Mouse (Mus musculus) frontal cortex, postnatal 36 days (tissue): ENCODE results near the gene Ptprn2.

Source experiments
- DNase-seq, 2 experiments: peaks; one replicate each; pipeline ENCODE4 v3.0.0; 2022; ENCODE audit warnings: low spot score in 2 of 2

Gene Ptprn2

DNA sequence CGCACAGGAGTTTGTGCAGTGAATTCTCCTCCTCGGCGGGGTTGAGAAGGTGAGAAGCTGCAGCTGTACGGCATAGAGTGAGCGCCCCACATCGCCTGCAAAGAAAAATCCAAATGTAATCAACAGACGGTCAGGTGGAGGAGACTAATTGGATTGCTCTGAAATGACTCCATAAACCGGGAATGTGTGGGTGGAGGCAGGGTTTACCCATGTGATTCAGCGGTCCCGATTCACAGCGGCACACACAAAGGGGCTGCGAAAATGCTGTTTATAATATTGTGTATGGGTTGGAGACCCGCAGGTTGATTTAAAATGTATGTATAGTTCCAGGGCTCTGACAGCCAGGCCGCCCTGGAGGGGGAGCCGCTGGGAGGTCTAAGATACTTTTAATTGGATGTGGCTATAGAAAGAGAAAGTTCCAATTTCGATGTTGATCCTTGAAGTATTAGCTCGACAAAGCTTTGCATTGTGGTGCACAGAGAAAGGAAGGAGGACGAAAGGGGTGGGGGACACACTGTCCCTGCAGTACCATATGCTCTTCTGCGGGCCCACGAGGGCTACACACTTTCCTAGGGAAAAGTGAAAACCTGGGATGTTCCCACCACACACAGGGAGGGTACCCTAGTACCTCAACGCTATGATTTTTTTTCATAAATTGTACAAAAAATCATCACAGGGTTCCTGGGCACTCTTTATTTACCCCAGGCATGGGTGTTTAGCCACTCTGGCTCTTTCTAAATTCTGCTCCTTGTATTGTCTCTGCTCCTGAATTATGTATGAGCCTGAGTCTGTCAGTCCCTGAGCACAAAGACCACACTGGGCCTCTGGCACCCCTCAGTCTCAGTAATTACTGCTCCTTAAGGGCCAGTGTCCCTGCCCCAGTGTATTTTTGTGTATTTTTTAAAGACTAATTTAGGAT, 568.6 kb downstream of the Ptprn2 start:
- peak; percentile 26 to 40 for DNase-seq

DNA sequence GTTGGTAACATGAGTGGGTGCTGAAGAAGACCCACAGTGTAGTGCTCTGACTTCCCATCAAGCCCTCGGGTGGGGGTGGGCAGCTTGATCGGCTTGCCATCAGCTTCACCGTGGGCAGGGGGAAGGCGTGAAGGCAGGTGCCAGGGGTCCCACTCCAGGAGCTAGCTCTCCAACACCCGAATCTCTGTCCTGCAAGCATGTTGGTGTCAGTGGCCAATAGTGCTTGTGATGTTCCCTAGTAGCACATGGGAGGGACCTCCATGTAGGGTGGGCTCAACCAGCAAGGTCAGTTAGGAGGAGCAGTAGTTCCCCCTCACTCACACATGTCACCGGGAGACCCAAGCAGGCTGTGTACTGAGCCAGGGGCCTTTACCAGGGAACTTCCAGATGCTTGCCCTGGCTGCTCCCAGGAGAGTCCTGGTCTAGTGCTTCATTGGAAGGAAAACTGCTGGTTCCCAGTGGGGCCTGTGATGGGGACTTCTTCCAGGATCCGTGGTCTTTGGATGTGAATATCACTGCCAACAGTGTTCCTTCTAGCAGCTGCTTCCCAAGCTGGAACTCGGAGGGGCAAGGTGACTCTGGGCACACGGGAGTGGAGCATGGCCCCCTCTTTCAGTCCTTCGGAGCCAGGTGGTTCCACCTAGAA, 569.5 kb downstream of the Ptprn2 start:
- DNase-seq: no peak

DNA sequence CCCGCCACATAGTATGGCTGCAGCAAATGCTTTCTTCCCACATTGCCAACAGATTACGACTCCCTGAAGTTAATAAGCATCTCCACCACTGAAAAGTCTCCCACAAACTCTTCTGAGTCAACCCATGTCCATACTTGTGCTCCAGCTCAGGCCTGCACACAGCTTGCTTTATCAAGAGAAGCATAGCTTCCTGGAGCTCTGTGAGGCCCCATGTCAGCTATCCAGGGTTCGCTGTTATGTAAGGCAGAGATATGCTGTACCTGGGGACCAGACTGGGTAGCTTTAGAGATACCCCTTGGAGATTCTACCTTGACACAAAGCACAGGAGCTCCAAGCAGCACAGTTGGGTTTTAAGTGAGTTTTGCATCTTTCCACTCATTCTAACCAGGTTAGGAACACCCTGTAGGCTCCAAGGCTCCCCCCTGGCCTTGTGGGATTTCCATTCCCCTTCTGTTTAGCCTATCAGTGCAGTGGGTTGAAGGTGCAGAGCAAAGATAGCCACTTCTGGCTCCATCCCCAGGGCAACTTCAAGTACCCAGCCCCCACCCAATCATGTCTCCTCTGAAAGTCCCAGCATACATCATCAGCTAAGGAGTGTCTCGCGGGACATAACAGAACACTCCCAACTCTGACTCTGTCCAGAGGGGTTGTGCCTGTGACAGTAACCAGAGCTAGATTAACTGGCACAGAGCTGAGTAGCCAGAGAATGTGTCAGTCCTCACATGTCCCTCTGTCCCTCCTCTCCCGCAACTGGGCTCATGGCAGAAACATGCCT, 572.9 kb downstream of the Ptprn2 start:
- DNase-seq: no peak

DNA sequence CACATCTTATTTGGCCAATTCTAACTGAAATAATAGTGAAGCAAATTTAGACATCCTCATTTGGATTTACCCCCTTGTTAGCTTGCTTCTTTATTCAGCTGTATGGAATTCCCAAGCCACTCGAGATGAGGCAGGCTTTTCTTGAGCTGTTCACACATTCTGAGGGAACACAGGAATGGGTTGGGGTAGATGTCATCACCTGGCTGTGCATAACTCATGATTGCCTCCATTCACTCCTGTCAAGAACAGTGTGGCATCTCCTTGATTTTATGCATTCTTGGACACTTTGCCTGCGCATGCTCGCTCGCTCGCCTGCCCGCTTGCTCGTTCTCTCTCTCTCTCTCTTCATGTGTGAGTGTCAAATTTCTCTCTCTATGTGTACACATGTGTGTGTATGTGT, 573.5 kb downstream of the Ptprn2 start:
- no peak for DNase-seq

DNA sequence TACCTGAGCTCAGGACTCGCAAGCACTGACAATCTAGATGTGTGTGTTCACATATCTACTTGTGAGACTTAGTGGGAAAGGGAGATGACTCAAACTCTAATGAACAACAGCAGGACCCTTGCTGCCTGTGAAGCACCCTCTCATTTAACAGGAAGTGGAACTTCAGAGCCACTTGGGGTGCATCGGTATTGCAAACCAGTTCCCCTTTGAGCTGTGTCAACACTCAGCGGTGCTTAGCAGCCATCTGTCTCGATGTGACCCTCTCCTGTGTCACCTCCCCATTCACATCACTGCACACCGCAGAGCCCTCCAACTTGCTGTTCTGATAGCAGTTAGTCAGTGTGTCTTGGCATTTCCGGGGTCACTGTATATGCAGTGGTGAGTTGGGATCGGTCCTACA, 592.1 kb downstream of the Ptprn2 start:
- DNase-seq: no peak

DNA sequence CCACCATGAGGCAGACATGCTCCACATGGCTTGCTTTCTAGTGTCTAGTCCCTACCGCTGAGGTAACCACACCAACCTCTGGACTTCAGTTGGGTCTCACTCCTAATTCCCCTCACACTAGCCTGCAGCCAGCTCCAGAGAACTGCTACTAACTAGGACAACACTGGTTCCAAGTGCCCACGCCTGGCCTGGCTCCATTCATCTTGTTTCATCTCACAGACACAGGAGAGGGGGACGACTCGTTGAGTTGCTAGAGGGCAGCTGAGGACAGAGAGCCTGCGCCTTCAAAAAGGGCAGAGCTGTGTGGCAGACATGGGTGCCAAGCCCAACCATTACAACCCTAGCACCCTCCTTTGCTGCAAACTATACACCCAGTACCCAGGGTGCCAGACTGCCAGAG, 593.4 kb downstream of the Ptprn2 start:
- DNase-seq: peak; percentile 50 to 52

DNA sequence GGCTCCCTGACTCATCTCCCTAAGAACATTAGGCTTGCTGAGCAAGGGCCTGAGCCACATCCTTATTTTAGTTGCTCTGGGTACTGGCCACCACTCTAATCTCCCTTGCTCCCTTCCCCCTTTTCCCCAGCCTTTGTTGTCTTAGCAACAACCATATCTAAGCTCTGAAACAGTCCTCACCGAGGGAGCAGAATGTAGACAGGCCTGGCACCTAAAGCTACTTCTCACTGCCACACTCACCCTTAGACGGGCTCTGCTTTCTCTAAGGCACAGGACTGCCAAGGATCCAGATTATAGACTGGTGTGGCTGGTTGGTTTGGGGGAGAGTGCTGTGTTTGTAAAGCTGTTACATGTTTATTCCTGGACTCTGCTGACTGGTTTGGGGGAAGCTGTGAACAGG, 594.2 kb downstream of the Ptprn2 start:
- no peak for DNase-seq

DNA sequence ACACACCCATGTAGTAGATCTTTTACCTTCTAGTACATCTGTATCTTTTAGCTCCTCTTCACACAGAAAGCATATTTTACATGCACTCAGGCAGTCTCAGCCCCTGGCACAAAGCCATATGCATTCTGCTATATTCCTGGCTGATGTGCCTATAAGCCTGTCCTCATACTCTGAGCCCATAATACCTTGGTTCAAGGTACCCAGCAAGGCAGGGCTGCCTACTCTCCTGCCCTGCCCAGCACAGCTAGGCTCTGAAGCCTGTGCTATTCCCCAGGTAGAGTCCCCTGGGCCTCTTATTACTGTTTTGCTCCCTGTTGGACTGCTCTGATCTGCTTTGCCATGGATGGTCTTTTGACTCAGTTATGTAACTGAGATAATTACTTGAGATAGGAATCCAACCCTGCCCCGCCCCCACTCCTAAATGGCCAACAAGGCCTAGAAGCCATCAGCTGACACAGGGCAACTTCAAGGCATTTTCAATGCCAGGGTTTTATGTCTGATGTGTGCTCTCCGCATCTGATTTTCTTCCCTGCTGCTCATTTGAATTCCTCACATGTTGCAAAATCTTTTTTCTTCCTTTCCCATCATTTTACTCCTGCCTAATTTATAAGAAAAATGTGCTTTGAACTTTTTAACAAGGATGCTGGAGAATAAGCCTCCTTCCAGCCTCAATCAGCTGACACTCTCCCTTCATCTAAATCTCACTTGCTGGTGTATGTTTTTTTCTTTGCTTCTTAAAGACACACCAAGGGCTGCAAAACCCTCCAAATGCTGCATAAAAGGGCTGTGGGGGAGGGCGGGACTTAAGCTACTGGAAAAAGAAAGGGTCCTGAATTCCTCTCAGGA, 598.6 kb downstream of the Ptprn2 start:
- DNase-seq: no peak

DNA sequence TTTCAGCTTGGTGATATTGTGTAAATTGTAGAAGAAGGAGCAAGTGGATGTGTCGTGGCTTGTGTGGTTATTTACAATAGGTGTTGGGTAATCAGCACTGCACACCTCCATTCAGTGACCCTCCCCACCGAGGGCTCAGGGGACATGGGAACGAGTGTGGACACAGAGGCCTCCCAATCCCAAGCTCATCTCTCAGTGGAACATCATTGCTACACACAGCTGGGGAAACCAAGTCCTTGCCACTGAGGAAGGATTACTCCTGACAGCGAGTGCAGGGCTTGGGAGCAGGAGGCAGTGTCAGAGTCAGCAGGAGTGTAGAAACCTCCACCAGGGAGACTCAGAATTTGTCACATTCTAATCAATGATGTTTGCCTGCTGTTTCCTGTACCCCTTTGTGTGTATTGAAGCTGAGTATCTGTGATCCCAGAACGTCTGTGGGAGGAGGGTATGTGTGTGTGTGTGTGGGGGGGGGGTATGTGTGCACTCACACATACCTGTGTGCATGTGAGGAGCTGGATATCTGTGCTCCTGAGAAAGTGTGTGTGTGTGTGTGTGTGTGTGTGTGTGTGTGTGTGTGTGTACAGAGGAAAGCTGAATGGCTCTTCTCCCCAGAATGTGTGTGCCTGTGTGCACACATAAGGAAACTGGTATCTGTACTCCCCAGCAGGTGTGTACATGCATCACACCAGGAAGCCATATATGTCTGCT, 599.3 kb downstream of the Ptprn2 start:
- DNase-seq: no peak

DNA sequence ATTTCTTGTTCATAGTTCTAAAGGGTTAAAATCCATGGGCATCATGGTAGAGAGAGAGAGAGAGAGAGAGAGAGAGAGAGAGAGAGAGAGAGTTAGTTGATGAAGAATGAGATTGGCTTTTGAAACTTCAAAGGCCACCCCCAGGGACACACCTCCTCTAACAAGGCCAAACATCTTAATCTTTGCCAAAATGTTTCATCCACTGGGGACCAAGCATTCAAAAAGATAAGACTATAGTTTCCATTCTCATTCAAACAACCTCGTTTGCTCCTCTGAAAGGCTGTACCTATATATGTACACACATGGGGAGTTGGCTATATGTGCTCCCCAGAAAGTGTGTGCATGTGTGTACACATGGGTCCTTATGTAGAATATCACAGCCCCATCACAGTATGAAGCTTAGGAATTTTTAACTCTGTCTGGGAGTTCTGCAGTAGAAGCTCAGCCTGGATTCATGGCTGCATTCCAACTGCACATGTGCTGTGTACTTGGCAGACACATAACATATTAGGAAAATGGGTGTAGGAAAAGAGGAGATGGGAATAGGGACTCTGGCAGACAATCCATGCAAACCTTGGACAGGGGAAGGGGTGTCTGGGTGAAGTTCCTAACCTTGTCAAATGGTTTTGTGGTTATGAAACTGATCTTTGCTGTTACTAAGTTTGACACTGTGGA, 600.3 kb downstream of the Ptprn2 start:
- DNase-seq: no peak

DNA sequence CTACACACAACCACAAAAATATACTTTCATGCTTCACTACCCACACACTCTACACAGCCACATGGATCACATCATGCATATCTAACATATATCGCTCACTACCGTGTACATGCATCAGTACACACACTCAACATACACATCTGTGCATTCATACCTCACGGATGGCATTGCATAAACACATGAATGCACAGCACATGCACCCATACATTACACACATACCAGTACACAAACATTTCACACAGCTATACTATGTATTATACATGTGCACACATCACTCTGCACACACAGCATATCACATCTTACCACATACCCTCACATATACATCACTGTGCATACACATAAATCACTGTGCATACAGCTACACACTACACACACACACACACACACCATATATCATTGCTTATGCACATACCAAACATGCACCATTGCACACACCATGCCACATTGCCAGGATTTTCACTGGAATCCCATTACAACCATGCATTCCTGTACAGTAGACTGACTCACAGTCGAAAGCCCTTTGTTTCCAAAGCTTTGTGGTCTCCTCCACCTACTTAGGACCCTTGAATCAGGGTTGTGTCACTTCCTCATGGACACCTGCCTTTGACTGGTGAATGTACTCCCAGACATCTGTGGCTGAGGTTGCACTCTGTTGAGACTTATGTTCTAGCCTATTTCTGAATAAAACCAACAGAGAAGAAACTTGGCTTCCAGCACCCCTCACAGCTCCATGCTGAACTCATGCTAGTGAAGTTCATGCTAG, 607.0 kb downstream of the Ptprn2 start:
- no peak for DNase-seq

DNA sequence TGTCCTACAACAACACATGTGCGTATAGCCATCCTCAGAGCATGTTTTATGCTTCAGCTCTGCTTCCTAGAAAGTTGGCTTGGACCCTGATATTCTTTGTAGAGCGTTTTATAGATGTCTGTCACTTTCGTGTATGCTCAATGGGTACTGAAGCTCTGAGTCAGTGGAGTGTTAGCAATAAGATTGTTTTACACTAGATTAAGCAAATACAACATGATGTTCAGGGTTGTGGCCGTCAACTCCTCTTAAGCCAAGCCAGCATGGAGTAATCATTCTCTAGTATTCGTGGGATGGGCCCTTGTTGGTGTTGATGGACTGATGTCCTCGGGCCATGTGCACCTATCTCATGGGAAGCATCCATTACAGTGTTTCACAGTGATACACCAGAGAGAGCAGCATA, 610.4 kb downstream of the Ptprn2 start:
- DNase-seq: no peak

DNA sequence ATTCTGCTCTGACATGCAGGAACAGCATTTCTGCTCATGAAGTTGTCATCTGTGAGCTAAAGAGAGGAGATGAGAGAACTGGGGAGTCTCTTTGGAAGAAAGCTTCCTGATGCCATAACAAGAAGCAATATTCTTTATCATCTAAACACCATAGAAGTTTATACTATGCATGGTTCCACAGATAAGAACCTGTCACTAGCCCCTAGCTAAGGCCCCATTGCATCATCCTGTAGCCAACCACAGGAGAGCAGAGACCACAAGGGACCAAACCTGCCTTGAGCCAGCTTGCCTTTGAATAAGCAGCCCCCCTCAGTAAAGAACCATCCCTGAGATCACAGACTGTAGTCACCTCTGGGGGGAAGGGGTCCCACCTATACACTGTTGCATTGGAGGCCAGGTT, 612.8 kb downstream of the Ptprn2 start:
- DNase-seq: no peak

DNA sequence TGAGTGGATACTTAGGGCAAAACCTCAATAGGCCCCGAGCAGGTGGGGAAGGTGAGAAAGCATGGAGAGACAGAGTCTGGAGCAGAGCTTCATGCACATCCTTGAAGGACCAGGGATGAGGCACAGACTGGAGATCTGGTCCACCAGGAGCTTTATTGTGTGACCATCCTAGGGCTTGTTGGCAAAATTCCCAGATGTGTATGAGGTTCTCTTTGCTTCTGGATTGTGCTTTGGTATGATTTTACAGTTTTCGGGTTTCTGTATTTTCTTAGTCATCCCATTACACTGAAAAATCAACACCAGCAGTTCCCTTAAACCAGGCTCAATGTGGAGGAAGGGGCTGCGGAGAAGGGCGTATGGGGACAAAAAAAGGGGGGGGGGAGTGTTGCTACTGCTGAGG, 621.2 kb downstream of the Ptprn2 start:
- no peak for DNase-seq

DNA sequence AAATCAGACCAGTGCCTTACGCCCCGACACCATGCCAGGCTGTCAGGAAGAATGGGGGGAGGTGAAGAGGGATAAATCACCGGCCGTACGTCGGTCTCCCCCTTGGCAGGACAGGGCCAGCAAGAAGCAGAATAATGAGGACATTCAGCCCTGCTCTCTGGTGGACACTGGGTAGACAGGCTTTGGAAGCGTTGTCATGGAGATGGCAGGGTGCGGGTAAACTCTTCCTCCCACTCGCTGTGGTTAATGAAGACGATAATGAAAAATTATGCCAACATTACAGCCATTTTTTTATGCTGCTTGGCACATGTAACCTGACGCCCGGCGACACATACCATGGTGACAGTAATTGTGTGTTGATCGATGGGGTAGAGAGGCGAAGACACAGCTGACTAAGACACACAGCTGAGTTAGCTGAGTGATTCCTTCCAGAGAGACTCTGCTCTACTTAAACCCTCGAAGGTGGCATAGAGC, 621.7 kb downstream of the Ptprn2 start:
- DNase-seq: peak; percentile 40 to 52

DNA sequence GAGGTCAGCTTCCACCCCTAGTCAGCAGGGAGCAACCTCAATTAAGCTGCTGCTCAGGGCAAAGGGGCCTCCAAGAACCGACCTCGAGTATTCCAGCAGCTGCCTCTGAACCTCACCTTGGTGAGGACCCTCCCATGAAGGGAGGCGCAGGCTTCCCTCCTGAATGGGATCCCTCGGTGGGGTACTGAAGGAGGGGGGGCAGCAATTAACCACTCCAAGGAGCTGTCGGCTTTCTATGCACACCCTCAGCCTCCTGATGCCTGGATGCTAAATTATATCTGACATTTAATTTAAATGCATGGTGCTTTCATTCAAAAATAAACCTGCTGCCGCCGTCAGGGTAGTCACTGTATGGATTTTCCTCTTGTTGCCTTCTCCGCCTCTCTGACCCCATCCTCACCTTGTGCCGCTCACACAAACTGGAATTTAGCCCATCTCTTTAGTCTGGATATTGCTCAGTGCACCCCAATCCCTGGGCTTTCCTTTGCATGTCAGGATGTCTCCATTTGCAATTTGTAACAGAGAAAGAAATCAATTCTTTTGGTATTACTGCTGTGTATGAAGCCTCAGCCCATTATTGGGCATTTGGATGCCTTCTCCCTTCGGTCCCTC, 629.8 kb downstream of the Ptprn2 start:
- no peak for DNase-seq

DNA sequence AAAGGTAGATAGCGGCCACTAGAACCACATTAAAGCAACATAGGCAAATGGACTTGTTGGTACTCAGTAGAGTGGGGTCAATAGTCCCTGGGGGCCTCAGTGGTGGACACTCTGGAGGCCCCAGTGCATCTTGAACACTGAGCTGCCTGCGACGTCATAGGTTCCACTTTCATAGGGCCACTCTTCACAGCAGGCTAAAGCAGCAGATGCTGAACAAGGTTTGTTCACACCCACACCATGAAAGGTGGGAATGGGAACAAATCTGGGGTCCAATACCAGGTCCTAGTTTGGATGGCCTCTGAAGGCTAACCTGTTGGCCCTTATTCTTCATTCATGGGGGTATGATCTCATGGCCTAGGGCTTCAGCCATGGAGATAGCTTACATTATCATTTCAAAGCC, 641.6 kb downstream of the Ptprn2 start:
- no peak for DNase-seq

DNA sequence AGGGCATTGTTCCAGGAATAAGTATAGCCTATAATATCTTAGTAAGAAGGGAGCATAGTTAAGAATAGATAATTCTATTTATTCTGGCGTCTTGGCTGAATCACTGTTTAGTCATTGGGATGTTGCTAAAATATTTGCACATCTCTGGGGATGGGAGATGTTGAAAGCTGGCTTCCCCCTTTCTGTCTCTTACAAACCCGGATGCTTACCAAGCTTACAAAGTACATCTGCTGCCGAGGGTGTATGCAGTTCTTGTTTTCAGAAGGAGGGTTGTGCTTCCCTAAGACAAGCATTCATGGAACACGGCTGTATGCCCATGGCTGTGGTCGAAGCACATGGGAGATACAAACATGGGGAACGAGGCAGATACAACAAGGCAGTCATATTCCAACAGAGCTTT, 642.0 kb downstream of the Ptprn2 start:
- DNase-seq: peak in 1 of 2 experiments; percentile 51

DNA sequence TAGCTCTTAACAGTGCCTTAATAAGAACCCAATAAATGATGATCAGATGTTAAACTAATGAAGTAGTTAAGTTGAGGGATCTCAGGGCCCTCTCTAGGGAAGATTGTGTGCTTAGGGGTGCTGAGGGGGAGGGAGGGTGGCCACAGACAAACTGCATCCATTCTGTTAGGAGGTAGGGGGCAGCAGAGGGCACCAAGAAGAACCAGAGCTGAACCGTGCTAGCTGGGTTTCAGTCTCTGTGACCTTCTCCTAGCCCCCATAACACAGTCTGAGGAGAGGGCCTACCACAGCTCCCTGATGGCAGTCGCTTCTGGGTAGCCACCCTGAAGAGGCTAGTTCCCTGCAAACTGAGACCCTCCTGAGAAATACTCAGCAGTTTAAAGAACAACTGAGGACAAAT, 646.6 kb downstream of the Ptprn2 start:
- DNase-seq: no peak
